Mouse (Mus musculus) lung, postnatal 25 days (tissue): ENCODE measurements around the gene Crocc2.
"Not testable (repeated sequence)": the region's sequence is repeated elsewhere in the genome, so short reads cannot be mapped to it uniquely, and the experiment has no call there.

Experiments used
- DNase-seq: peaks from one replicate; pipeline ENCODE4 v3.0.0; 2022; ENCODE audit warnings: low spot score

The Crocc2 gene

DNA sequence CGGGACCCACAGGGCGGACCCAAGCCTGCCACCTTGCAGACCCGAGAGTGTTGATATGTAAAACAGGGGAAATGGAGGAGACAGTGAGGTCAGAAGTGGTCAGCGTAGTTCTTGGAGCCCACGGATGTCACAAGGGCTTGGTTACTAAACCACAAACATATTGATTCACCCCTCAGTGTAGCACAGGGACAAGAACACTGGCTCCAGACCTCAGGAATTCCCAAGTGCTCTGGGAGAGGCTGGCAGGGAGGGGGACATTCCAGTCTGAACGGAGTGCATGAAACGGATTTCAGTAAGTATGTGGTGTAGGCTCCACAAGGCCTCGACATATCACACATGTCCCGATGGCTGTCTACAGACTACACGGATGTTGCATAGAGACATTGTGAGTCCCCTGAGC, 6.6 kb upstream of the Crocc2 start:
- DNase-seq = peak; percentile 57

DNA sequence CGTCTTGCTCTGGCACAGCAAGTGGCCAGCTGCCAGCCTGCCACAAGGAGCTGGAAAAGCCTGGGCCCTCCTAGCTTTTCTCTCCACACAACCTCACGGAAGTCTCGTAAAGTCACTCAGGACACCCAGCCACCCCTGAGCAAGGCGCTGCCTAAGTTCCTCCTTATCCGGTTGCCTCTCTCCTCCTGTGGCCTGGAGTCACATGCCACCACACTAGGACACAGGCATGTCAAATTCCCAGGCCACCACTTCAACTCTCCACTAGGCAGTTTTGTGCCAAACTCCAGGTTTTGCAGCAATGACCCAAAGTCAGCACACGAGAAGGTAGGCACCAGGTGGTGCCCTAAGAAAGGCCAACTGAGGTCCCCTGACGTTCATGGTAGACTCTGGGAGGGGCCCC, 5.9 kb upstream of the Crocc2 start:
- no peak for DNase-seq

DNA sequence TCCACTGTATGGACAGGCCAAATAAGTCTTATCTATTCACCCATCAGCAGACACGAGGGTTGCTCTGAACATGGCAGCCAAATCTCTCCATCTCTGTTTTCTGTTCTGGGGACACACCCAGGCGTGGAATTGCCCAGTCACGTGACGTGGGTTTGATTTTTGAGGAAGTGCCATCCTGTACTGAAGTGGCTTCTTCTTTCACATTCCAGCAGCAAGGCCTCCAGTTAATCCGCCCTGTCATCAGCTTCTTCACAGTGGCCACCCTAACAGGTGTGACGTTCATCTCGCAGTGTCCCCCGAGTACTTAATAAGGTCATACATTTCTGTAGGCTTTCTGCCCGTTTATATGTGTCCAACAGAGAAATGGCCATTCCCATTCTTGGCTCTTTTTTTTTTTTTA, 3.1 kb upstream of the Crocc2 start:
- no peak for DNase-seq

DNA sequence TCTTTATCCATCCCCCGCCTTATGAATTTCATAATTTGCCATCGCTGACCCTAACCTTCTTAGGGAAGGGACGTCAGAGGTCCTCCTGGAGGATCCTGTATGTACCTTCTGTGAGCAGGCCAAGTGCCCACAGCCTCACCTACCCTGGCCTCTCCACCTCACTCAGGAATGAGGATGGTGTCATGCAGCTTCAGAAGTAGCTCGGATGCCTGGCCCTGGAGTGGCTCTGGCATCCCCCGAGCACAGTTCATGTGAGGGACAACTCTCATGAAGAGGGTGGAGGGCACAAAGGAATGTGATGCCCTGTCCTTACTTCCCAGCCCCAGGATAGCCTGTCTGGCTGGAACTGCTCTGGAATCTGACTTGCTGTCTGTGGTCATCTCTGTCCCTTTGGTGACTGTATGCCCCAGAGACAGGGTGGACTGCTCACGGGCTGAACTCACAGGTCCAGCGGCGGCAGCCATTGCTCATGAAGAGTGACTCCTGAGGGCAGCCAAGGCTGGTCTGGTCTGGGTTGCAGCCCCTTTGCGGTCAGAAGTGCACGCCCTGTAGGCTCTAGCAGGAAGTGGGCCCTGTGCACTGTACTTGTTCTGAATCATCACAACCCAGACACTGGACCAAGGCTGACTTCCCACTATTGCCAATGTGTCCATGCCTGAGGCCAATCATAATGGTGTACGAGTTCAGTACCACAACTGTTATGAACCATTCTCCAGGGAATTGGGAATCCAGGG, 2.0 kb upstream of the Crocc2 start:
- DNase-seq = no peak

DNA sequence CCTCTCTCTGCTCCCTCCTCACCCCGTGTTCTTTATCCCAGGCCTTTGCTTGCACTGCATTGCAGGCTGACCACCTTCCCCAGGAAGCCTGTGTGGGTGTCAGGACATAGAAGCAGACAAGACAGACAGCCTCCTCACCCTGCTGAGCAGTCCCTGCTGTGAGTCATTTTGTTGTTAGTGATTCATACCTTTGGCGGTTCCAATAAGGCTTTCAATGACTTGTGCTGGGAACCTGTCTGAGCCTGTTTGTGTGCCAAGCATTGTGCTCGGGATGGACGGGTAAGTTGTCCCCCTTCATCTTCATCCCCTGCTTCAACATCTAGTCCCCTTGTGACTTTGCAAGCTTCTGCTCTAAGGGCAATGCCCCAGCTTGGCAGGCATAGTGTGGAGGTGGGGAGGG, 5.1 kb downstream of the Crocc2 start:
- DNase-seq = no peak

DNA sequence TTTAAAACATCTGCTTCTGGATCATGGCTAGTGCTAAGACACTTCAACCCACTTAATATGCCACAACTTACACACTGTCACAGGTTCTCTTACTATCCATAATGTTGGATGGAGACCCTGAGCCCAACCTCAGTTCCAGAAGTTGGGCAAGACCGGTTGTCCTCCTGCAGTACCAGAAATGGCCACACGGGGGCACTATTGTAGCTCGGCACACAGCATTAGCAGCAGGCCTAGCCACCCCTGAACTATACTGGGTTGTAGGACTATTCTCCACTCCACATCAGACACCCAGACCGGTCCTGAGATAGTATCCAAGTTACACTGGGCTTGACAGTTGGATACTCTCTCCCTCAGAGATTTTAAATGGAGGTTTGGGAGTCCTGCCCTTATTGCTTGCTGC, 5.9 kb downstream of the Crocc2 start:
- peak; percentile 73 for DNase-seq

DNA sequence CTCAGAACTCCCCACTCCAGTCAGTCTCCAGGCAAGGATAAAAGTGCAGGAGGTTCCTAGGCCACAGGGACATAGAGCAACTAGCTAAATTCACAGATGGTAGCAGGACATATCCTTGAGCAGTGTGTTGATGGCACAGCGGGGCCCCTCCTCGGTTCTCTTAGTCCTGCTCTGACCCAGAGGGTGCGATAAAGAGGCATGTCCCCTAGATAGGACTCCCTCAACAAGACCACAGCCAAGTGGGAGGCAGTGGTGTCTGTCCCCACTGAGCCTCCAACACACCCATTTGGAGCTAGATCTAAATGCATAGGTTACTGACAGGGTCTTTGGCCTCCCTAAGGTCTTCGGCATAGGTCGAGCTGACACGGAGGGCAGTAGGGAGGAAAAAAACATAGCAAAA, 7.3 kb downstream of the Crocc2 start:
- no peak for DNase-seq

DNA sequence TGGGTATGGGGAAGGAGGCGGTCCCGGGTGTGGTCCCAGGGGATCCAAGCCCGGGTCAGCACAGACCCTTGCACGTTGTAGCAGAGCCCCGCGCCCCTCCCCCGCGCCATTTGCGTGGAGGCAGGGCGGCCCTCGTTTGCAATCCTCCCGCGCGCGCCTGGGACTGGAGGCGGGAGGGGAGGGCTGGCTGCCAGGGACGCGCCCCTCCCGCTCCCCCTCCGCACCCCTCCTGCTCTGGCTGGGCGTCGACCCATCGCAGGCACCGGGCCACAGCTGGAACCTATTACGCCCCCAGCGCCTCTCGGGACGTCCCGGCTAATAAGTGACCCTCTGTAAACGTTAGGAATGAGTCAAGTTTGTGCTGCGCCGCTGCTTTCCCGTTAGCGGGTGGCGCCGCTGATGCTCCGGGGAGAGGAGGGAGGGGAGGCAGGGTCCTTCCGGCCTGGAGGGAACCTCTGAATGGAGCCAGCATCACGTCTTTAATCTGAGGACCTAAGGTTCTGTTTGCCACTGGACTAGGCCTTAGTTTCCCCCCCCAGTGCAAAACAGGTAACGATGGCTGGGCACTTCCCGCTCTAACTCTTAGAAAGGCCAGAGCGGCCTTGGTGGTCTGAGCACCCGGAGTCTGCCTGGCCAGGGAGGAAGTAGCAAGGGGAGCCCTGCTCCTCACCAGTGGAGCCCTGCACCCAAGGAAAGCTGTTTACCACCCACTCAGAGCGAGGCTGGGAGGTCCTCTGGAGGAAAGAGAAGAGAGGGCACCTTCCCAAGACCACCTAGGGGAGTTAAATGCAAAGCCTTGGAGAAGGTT, 8.2 kb downstream of the Crocc2 start:
- peak; percentile 37 for DNase-seq

DNA sequence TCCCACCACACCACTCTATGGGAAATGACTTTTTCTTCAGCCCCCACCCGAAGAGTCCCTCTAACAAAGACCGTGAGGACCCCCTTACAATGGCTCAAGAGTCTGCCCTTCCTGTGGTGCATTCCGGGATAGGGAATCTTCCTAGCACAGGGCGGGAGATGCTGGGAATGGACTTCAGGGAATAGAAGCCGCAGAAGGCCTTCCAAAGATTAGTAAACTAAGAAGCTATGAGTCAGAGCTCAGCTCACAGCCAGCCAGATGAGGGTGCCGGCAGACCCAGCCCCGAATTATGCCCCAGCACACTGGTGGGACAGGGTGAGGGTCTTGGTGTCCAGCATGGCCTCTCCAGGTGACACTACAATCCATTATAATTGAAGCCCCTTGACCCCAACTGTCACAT, 13.8 kb downstream of the Crocc2 start:
- DNase-seq = no peak

DNA sequence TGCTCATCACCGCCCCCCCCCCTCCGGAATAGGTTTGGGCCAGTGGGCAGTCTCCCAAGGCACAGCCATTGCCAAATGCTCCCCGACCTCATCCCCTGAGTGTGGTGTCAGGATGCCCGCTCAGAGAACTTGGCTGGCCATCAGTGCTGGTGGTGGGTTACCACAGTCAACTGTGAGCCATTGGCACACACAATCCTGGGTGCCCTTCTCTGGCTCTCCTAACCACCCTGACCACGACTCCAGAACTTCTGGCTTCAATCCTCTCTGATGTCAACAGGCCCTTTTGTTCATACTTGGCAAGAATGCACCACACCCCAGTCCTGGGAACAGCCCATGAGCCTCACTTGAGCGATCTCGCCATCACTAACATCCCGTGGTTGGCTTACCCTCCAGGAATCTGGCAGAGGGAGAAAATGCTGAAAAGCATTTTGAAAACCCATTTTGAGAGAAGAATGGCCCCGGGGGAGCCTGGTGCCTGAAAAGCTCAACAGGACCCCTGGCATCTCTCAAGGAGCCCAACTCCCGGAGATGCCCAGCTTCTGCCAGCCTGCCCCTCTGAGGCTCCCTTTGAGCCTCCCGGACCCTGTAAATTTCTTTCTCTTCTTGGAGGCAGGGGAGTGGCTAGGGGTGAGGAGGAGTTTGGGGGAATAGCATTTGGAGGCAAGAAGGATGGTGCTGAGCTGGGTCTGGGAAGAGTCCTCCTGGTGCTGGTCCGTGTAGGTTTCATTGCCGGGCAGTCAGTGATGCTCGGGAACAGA, 15.7 kb downstream of the Crocc2 start:
- DNase-seq = peak; percentile 26

DNA sequence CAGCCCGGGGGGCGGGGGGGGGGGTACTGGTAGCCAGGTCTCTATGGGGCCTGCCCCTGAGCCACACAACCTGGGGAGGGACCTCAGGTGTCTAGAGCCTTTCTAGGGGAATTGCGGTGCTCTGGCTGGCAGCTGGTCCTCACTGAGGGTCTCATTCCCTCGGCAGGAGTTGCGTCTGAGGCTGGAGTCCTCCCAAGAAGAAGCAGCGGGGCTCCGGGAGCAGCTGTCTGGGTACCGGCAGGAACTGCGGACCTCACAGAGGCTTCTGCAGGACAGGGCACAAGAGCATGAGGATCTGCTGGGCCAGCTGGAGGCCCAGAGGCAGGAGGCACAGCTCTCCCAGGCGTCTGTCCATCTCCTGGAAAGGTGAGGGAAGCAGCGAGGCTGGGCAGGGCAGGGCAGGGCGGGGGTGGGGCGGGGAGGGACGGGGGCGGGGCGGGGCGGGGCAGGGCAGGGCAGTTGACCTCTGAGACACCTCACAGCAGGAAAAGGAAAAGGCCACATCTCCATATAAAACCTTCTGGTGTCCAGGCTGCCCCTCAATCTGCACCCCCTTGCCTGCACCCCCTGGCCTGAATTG, 22.3 kb downstream of the Crocc2 start:
- DNase-seq = no peak

DNA sequence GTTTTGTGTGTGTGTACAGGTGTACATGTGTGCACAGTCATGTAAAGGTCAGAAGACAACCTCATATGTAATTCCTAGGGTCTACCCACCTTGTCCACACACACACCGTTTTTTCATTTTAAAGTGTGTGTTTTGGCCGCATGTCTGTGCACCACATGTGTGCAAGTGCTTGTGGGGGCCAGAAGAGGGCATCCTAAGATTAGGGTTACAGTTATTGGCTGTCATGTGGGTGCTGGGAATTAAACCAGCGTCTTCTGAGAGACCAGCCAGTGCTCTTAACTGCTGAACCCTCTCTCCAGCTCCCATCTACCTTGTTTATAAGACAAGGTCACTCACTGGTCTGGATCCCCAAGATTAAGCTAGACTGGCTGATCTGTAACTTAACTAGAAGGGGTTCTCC, 26.4 kb downstream of the Crocc2 start:
- DNase-seq = no peak

DNA sequence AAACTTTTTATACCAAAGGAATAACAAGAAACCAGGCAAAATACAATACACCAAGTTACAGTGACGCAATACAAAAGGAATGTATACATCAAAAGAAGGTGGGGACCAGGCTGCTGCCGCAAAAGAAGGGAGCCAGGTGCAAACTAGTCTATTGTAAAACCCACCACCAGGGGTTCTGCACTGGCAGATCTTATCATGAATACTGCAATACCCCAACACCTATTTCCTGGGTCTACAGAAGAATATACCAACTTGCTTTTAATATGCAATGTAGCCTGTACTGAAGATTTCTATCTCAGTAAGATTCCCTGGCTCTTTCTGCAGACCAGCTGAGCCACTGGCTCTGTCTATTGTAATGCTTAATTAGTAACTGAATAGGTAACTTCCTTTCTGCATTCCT, 28.9 kb downstream of the Crocc2 start:
- not testable (repeated sequence) for DNase-seq

DNA sequence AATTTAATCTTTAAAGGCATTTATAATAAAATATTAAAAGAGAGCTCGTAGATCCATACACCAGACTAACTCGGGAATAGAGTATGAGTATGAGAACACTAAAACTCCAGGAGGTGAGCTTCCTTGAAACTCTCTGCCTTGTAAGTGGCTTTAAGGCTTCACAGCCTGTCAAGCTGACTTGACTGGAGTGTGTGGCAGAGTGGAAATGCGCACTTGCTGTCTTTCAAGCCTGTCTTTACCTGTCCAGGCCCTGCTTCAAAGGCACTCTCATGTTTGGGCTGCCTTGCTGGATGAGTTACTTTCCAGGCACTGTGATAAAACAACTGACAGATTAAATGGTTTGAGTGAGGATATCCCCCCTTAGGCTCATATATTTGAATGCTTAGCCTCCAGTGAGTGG, 29.4 kb downstream of the Crocc2 start:
- no peak for DNase-seq

DNA sequence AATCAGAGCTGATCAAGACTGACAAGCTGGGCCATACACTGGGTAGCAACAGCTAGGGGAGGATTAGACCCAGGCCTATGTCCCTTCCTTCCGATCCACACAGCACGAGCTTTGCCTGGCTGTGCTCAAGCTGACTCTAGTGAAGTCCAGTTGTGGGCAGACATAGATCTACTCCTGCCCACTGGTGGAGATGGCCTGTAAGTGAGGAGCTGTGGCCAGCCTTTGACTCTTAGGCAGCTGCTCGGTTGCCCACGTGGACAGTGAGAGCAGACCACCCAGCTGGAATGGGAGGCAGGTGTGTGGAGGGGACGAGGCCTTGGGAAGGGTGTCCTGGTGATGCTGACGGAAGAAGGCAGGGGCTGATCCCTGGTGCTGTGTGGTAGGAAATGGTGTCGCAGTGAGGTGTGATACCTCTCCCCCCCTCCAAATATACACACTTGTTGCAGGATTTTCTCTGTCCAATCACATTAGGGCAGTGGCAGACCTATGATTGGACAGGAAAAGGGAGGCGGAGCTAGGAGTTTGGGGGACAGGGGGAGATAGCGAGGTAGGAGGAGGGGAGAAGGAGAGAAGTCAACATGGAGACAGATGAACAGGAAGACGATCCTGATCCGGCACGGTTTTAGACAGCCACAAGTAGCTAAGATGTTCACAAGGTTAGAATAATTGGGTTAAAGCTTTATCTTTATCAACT, 37.9 kb downstream of the Crocc2 start:
- no peak for DNase-seq

DNA sequence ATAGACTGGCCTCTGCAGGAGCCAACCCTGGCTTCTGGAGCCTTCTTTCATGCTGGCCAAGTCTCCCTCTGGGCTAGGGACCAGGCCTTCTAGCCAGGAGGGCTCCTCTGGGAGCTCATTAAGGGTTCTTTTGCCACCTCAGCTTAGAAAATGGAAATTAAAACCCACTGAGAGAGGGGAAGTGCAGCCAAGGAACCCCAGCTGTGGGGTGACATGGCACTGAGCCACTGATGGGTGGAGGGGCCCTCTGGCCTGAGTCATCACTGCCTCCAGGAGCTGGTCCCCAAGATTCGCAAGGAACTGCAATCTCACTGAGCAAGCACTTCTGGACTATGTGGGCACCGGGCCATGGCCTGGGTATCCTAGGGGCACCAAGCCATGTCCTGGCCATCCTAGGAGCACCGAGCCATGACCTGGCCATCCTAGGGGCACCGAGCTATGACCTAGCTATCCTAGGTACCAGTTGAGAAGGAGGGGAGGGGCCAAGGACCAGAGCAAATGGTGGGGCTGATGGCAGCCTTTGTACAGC, 39.1 kb downstream of the Crocc2 start:
- DNase-seq = no peak

DNA sequence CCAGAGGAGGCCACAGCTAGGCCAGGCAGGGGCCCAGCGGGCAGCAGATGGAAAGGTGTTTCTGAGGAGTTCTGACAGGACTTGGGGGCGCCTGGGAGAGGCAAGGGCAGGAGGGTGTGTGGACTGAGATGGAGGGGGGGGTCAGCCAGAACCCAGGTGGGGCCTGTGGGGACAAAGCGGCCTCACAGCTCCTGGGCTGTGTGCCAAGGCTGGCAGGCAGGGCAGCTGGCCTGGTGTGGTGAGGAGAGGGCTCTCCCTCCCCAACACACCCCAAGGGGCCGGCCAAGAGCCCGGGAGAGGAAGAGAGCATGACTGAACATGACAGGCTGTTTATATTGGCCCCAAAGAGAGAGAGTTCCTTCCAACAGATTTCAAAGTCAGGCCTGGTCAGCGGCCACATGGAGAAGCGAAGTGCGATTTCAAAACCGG, 41.7 kb downstream of the Crocc2 start:
- peak; percentile 81 for DNase-seq

DNA sequence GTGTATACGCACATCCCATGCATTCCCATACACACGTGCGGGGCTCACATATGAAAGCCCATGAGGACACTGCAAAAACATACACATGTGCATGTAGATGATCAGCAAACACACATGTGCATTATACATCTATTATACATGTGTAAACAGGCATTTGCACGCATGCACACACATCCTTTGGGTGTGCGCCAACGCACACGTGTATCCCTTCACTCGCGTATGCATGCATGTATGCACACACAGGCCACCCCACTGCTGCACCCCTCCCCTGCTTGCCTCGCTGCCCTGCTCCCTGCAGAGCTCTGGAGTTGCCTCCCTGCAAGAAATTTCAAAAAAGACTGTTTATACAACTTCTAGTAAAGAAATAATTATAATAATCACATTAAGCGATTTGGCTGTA, 42.5 kb downstream of the Crocc2 start:
- no peak for DNase-seq

DNA sequence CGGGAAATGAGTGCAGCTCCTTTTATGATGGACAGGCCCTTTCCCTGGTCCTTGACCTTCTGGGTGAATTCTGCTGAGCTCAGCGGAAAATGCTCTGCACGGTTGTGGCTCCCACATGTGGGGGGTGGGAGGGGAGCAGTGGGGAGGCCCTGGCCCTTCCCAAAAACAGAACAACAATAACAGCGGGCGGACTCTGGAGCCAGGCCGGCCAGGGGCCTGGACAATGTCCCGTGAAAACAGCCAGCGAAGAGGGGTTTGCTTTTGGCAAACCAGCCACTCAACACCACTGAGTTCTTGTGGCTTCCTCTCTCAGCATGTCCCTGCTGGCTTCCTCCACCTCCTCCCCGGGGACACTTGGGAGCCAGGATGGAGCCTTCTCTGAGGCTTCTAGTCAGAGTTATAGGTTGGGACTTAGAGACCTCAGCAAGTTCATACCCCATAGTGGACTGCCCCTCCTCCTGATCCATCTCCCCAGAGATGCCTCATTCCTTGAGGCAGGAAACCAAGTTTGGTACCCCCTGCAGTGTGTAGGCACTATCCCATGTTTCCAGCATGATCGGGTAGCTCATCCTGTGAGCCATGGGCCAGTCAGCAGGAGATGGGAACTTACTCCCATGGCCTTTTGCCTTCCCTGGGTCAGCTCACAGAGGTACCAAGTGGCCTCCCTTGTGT, 43.2 kb downstream of the Crocc2 start:
- peak; percentile 39 for DNase-seq

DNA sequence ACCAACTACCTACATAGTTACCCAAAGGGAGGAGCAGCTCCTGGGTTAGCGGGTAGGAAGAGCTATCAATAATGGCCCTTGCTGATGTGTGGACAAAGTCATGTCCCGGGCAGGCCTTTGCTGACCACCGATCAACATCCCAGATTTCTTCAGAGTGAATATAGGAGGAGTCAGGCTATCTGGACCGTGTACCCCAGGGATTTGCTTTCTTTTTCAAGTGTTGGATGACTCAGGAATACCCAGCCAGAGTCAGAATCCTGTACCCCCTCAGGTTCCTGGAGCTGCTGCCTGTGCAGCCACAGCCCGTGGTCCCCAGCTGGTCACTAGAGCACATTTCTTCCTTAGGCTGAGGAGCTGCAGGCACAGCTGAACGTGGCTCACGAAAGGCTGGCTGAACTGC, 43.9 kb downstream of the Crocc2 start:
- DNase-seq = no peak

DNA sequence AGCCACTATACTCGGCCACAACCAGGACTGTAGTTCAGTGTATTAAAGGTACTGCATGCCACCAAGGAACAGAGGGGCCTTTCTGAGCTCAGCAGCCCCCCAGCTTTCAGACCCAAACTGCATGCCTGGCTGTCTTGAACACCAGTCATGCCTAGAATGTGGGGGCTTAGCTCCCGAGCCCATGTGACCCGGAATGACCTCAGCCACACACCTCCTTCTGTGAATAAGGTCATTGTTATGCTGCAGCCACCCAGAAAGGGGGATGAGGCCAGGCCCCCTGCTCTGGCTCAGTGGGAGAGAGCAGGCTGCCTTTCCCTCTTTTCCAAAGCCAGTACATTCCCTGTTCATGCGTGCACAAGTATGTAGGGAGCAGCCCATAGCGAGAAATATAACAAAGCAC, 46.1 kb downstream of the Crocc2 start:
- DNase-seq = no peak
